Mouse (Mus musculus) ES-E14 (cell line): Measurements from ENCODE around the gene Slc37a1.

Source experiments
- CHD2 ChIP-seq: IDR thresholded peaks from 2 replicates; pipeline ENCODE4 v1.6.1; 2014; ENCODE audit warnings: mild to moderate bottlenecking, low read depth, low read length, inconsistent platforms
- MAFK ChIP-seq: IDR thresholded peaks from 2 replicates; pipeline ENCODE4 v1.6.1; 2014; ENCODE audit warnings: mild to moderate bottlenecking, low read depth, low read length, inconsistent platforms; ENCODE audit not compliant: insufficient read depth
- ZC3H11A ChIP-seq: IDR thresholded peaks from 2 replicates; pipeline ENCODE4 v1.6.1; 2012; ENCODE audit warnings: low read depth, mild to moderate bottlenecking, inconsistent platforms, low read length, borderline replicate concordance

GRCm38 (mm10) chr17:31342191-31342590, 55.6 kb downstream of the Slc37a1 start:
- TF ChIP-seq MAFK (no peak), ZC3H11A (no peak), CHD2 (no peak)
